Mouse (Mus musculus) T-cell, adult 66 days (primary cell): ENCODE results near the gene Ak4. TPM values are rescaled to one million over a fixed set of nuclear protein-coding genes. Genes with fewer than 3 reads are reported as not detected.

Source experiments
- total RNA-seq, 2 experiments: library from RNA; stranded (reverse); gene quantifications; 3 replicates in 1 of 2; 4 replicates in 1 of 2; pipeline ENCODE4 v1.2.4; 2023

Ak4 gene
- total RNA-seq = under 1 TPM in 1 of 2 experiments, not detected in 1; 0.44 TPM

GRCm38 (mm10) chr4:101419151-101419910, at the start of gene Ak4:
Gene Ak4 (plus strand): TSS chr4:101419277.

GRCm38 (mm10) chr4:101496534-101497237, 77.6 kb downstream of the Ak4 start, which contains the start of gene Dnajc6:
Gene Dnajc6 (plus strand): TSS chr4:101496648.

Other genes with a start within 250 kb of the Ak4 start
- gene Jak1, start 154.0 kb upstream of the Ak4 start, total RNA-seq = 100 to 1,000 TPM; 499 to 540 TPM
- gene Dnajc6, start 77.4 kb downstream of the Ak4 start, total RNA-seq = 1 to 10 TPM; 3.1 to 3.6 TPM
- gene Leprot, start 228.4 kb downstream of the Ak4 start, total RNA-seq = 10 to 100 TPM; 20.3 to 21.4 TPM